Mouse (Mus musculus): ENCODE results near the gene Ehd4. TPM values are rescaled to one million over a fixed set of nuclear protein-coding genes. Genes with fewer than 3 reads are reported as not detected.

Ehd4 gene
- total and polyA plus RNA-seq, 3 experiments = 8.1 to 27.7 (median 9.8) TPM

- H3K9me3 ChIP-seq (replicated peaks; ENCODE audit: low read length) = peaks cover 3% of the 10 kb centered on the region
- in situ Hi-C loops (cut with MboI; ENCODE audit: low pct_ligation_motif_present, low pct_unique_long_range_greater_than_20kb, low sequenced_read_pairs) (no loop called here), dilution Hi-C loops (cut with MboI; ENCODE audit: extremely low pct_ligation_motif_present, extremely low pct_unique_long_range_greater_than_20kb, low sequenced_read_pairs) (no loop called here)
- DNase-seq (ENCODE audit: extremely low read depth) = no peak
- peak in 1 of 2 experiments; percentile 33; a peak in 2 of 4 replicates for TF ChIP-seq CTCF (conservative IDR thresholded peaks at IDR 0.05 in 1 of 2, IDR thresholded peaks at IDR 0.05 in 1 of 2; ENCODE audit: low read depth in 2 of 2, low read length in 2 of 2)
- TF ChIP-seq KAT2A (IDR thresholded peaks at IDR 0.05; ENCODE audit: insufficient replicate concordance, low read length) = no peak
- H3K4me2 ChIP-seq (ENCODE audit: insufficient read depth, low read depth, poor library complexity, severe bottlenecking) = no peak overlapping the region
- no peaks in the 10 kb centered on the region for H3K27me3 ChIP-seq (replicated peaks)
- no peaks in the 10 kb centered on the region for H3K79me2 ChIP-seq (replicated peaks; ENCODE audit: control insufficient read depth, extremely low read depth, insufficient read depth, poor library complexity, severe bottlenecking)
- no peak overlapping the region for H3K9ac ChIP-seq (ENCODE audit: insufficient read depth, low read depth)
- no peak overlapping the region for H3K4me3 ChIP-seq (replicated peaks in 1 of 3; ENCODE audit: low read depth in 2 of 3, low read length in 2 of 3, poor library complexity in 1 of 3)
- H3K4me1 ChIP-seq (ENCODE audit: control insufficient read depth in 1 of 2, insufficient read depth in 2 of 2) = peaks cover 3 to 36% of the 10 kb centered on the region in 2 experiments
- no peaks in the 10 kb centered on the region for H3K36me3 ChIP-seq (replicated peaks in 1 of 2; ENCODE audit: control insufficient read depth in 1 of 2, insufficient read depth in 1 of 2, low read length in 1 of 2)
- no peak overlapping the region for H3K27ac ChIP-seq (ENCODE audit: insufficient read depth, low read depth)
These were observed 3.2 kb upstream of the Ehd4 start for GRCm38 (mm10) chr2:120157606-120158005.

DNA sequence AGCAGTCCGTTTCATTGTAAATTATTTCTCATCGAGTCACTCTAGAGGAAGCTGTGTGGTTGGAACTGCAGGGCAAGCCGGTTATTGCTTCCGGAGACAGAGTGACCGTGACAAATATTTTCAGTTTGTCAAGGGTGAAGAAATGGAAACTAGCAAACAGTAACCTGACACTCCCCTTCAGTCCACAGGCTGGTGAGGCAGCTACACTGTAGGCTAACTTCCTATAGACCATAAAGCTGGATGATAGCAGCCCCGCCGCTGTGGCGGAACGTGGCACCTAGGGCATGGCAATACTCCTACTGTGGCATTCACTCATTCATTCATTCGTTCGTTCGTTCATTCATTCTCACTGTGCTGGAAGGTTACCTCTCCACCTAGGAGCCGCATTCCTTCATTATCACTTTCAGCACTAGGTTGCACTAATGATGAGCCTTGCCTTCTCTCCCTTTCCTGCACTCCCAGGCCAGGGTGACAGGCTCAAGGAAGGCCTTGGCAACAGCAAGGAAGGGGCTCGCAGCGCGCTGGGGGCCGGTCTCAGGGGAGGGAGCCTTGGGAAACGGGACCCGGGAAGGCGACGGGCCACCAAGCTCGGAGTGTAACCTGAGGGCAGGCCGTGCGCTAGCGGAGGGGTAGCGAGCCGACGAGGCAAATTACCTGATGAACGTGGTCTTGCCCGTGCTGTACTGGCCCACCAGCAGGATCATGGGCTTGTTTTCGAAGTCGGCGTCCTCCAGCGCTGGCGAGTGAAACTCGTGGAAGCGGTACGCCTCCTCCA lies 633 bp downstream of the Ehd4 start:
- Histone ChIP-seq H3K4me3 (replicated peaks in 1 of 3; ENCODE audit: low read depth in 2 of 3, low read length in 2 of 3, poor library complexity in 1 of 3) (peak overlapping the region; percentile 78 to 87 (median 79)), H3K9ac (ENCODE audit: insufficient read depth, low read depth) (peak overlapping the region; percentile 7), H3K79me2 (replicated peaks; ENCODE audit: control insufficient read depth, extremely low read depth, insufficient read depth, poor library complexity, severe bottlenecking) (no peaks in the 10 kb centered on the region), H3K27ac (ENCODE audit: insufficient read depth, low read depth) (no peak overlapping the region), H3K4me1 (ENCODE audit: control insufficient read depth in 1 of 2, insufficient read depth in 2 of 2) (peaks cover under 1 to 44% of the 10 kb centered on the region in 2 experiments), H3K4me2 (ENCODE audit: insufficient read depth, low read depth, poor library complexity, severe bottlenecking) (peak overlapping the region; percentile 42), H3K9me3 (replicated peaks; ENCODE audit: low read length) (peaks cover 3% of the 10 kb centered on the region), H3K36me3 (replicated peaks in 1 of 2; ENCODE audit: control insufficient read depth in 1 of 2, insufficient read depth in 1 of 2, low read length in 1 of 2) (peaks cover 0 to 12% of the 10 kb centered on the region in 2 experiments), H3K27me3 (replicated peaks) (no peaks in the 10 kb centered on the region)
- TF ChIP-seq UBTF (IDR thresholded peaks at IDR 0.05; ENCODE audit: low read depth, low read length) (peak; percentile 21; the same call in 1 of the 2 replicates), BHLHE40 (IDR thresholded peaks at IDR 0.05; ENCODE audit: low read depth, low read length) (0 out of 2 replicates have a peak, but pooled peaks have one; percentile 25), HCFC1 (IDR thresholded peaks at IDR 0.05; ENCODE audit: low read depth, low read length) (peak; percentile 18; the same call in 1 of the 2 replicates), RCOR1 (conservative IDR thresholded peaks at IDR 0.05; ENCODE audit: low read depth, low read length) (no peak), ZC3H11A (IDR thresholded peaks at IDR 0.05; ENCODE audit: low read depth, low read length) (no peak), ELF1 (IDR thresholded peaks at IDR 0.05; ENCODE audit: low read depth, low read length) (peak; percentile 10; the same call in 1 of the 2 replicates)
- in situ Hi-C loops (cut with MboI; ENCODE audit: low pct_ligation_motif_present, low pct_unique_long_range_greater_than_20kb, low sequenced_read_pairs) = no loop called here
- dilution Hi-C loops (cut with MboI; ENCODE audit: extremely low pct_ligation_motif_present, extremely low pct_unique_long_range_greater_than_20kb, low sequenced_read_pairs) = no loop called here
- DNase-seq (ENCODE audit: extremely low read depth) = peak; percentile 42

DNA sequence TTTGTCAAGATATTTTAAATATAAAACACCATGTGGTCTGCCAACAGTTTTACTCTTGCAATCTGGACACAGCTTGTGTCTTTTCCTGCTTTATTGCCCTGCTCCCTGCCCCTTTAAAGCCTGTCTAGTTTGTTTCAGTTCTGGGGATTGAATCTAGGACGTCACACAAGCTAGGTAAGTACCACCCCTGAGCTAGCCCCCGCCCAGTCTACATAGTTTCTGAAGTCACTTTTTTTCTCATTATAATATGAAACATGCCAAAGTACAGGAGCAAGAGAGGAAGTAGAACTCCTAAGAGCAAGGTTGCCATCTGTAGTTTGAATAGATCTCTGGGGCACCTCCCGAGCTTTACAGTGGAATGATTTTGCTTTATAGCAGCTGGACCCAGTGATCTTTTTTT lies 3.8 kb downstream of the Ehd4 start:
- Histone ChIP-seq H3K9ac (ENCODE audit: insufficient read depth, low read depth) (no peak overlapping the region), H3K4me2 (ENCODE audit: insufficient read depth, low read depth, poor library complexity, severe bottlenecking) (no peak overlapping the region), H3K4me1 (ENCODE audit: control insufficient read depth in 1 of 2, insufficient read depth in 2 of 2) (peaks cover 0 to 36% of the 10 kb centered on the region in 2 experiments; a peak in 2 of 4 replicates), H3K27ac (ENCODE audit: insufficient read depth, low read depth) (no peak overlapping the region), H3K79me2 (replicated peaks; ENCODE audit: control insufficient read depth, extremely low read depth, insufficient read depth, poor library complexity, severe bottlenecking) (no peaks in the 10 kb centered on the region), H3K9me3 (replicated peaks; ENCODE audit: low read length) (no peaks in the 10 kb centered on the region), H3K36me3 (replicated peaks in 1 of 2; ENCODE audit: control insufficient read depth in 1 of 2, insufficient read depth in 1 of 2, low read length in 1 of 2) (peaks cover 0 to 25% of the 10 kb centered on the region in 2 experiments), H3K27me3 (replicated peaks) (no peaks in the 10 kb centered on the region), H3K4me3 (replicated peaks in 1 of 3; ENCODE audit: low read depth in 2 of 3, low read length in 2 of 3, poor library complexity in 1 of 3) (no peak overlapping the region)
- dilution Hi-C loops (cut with MboI; ENCODE audit: extremely low pct_ligation_motif_present, extremely low pct_unique_long_range_greater_than_20kb, low sequenced_read_pairs) (no loop called here), in situ Hi-C loops (cut with MboI; ENCODE audit: low pct_ligation_motif_present, low pct_unique_long_range_greater_than_20kb, low sequenced_read_pairs) (no loop called here)
- no peak for TF ChIP-seq ZNF384 (IDR thresholded peaks at IDR 0.05; ENCODE audit: low read depth, low read length)
- DNase-seq (ENCODE audit: extremely low read depth) = no peak

Data from CH12.LX (cell line).